Mouse (Mus musculus) C2C12 (cell line): ENCODE measurements at regions not wholly inside any gene's neighbourhood (a gene's known extent, or its start where the extent isn't known, plus 50 kb on each side); places are given as distances from the start of the nearest gene placed in this dataset.

Experiments
- H3K27me3 ChIP-seq: one replicate; pipeline ENCODE4 v1.6.1; 2011; ENCODE audit not compliant: control insufficient read depth, insufficient read depth, insufficient read length
- H3K36me3 ChIP-seq: one replicate; pipeline ENCODE4 v1.6.1; 2011; ENCODE audit not compliant: control insufficient read depth, insufficient read depth
- H3K4me3 ChIP-seq: one replicate; pipeline ENCODE4 v1.5.1; 2011; ENCODE audit warnings: mild to moderate bottlenecking, control low read depth; ENCODE audit not compliant: poor library complexity, insufficient read depth, severe bottlenecking
- H3K79me2 ChIP-seq: one replicate; pipeline ENCODE4 v1.6.1; 2011; ENCODE audit not compliant: control insufficient read depth, insufficient read depth
- H3K79me3 ChIP-seq: one replicate; pipeline ENCODE4 v1.6.1; 2011; ENCODE audit warnings: low read depth, control low read depth
- H3ac ChIP-seq: one replicate; pipeline ENCODE3; 2011; ENCODE audit warnings: low read depth; ENCODE audit not compliant: control insufficient read depth, insufficient read length
- CEBPB ChIP-seq: IDR thresholded peaks from one replicate; pipeline ENCODE4 v1.6.1; 2011; ENCODE audit warnings: low read depth, mild to moderate bottlenecking, control low read depth, moderate library complexity
- CTCF ChIP-seq: IDR thresholded peaks from one replicate; pipeline ENCODE4 v1.5.1; 2011; ENCODE audit not compliant: control insufficient read depth, insufficient read depth, insufficient read length
- FOSL1 ChIP-seq: IDR thresholded peaks from one replicate; pipeline ENCODE4 v1.8.0; 2011; ENCODE audit warnings: mild to moderate bottlenecking, low read length; ENCODE audit not compliant: poor library complexity, insufficient read depth, severe bottlenecking
- MAX ChIP-seq: IDR thresholded peaks from one replicate; pipeline ENCODE4 v1.6.1; 2011; ENCODE audit warnings: mild to moderate bottlenecking, control low read depth
- MYOD1 ChIP-seq: IDR thresholded peaks from one replicate; pipeline ENCODE4 v1.6.1; 2011; ENCODE audit warnings: low read depth; ENCODE audit not compliant: control insufficient read depth, insufficient read length
- MYOG ChIP-seq: IDR thresholded peaks from one replicate; pipeline ENCODE4 v1.6.1; 2011; ENCODE audit not compliant: control insufficient read depth, insufficient read length; ENCODE audit errors: extremely low read depth
- USF1 ChIP-seq: IDR thresholded peaks from one replicate; pipeline ENCODE4 v1.6.1; 2011; ENCODE audit warnings: low read depth, mild to moderate bottlenecking, control low read depth, moderate library complexity

- TF ChIP-seq MYOG (no peak), FOSL1 (no peak), USF1 (no peak), CEBPB (no peak), MYOD1 (no peak), MAX (no peak), CTCF (no peak)
- Histone ChIP-seq H3ac (no peak overlapping the region), H3K79me3 (no peaks in the 10 kb centered on the region), H3K27me3 (no peaks in the 10 kb centered on the region), H3K36me3 (no peaks in the 10 kb centered on the region), H3K4me3 (no peak overlapping the region), H3K79me2 (no peaks in the 10 kb centered on the region)
These were observed 271.4 kb downstream of the Impad1 start for GRCm38 (mm10) chr4:4521757-4522156.

DNA sequence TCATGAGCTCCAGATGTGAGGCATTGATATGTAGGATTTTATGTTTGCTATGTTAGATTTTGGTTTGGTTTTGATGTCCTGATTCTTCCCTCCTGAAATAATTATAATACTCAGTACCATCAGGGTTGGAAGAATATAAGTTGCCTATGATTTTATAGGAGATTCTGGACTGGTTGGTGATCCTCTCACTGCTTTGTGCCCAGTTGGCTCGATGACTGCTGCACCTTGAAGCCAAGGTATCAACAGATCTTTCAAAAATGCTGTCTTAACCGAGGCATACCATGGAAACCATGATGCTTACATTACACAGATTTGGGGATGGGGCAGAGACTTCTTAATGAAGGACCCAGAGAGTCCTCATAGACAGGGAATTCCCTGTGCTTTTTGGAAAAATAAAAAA is 274.4 kb downstream of the Impad1 start:
- TF ChIP-seq FOSL1 (no peak), CTCF (no peak), MYOG (no peak), MYOD1 (no peak), CEBPB (no peak), MAX (no peak), USF1 (no peak)
- no peaks in the 10 kb centered on the region for H3K79me3 ChIP-seq
- no peaks in the 10 kb centered on the region for H3K79me2 ChIP-seq
- H3K4me3 ChIP-seq, result no peak overlapping the region
- no peaks in the 10 kb centered on the region for H3K36me3 ChIP-seq
- H3K27me3 ChIP-seq, result no peaks in the 10 kb centered on the region
- no peak overlapping the region for H3ac ChIP-seq

DNA sequence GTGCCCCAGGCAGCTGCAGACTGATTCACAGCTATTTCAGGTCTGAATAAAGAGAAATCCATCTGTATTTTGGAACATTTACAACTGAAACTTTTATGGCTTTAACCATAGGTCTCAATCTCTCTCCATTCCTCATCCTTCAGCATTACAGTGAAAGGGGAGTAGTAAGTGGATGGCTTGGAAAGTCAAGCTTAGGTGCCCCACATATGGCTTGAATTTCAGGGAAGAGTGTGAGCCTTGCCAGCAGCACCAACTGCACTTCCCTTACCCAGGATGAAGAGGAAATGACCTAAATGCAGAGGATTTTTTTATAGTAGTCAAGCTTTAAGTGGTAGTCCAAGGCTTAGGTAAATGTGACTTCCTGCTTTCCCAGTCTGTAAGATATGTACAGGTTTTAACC is 279.8 kb downstream of the Impad1 start:
- no peak for TF ChIP-seq USF1
- TF ChIP-seq CTCF, result no peak
- TF ChIP-seq MAX, result no peak
- no peak for TF ChIP-seq CEBPB
- TF ChIP-seq MYOD1, result no peak
- TF ChIP-seq FOSL1, result no peak
- no peak for TF ChIP-seq MYOG

DNA sequence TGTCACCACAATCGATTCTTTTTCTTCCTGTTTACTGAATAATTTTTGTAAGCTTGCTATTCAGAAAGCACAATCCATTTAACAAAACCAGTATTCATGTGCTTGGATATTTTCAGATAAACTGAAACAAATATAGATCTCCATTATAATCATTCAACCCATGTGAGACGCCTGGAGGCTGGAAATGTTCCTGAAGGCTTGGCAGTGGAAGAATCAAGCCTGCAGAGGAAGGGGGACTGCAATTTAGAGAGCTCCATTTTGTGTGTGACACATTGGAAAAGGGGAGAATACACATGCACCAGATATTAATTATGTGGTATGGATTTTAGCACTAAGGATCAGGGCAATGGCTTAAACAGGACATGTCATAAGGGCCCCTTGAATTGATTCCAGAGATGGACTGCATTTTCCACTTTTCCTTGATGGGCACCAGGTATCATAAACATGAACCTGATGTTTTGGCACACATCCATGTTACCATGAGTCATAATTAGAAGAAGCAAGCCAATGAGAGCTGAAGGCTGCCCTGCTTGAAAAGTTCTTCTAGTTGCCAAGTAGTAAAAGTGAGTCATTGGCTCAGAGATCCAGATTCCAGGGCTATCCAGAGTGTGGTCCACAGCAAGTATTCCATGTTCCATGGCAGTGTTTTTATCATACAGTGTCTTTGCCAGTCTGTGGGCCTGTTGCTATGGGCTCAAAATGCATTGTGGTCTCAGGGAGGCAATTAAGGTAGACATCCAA is 282.8 kb downstream of the Impad1 start:
- H3K4me3 ChIP-seq, result no peak overlapping the region
- no peaks in the 10 kb centered on the region for H3K27me3 ChIP-seq
- no peak overlapping the region for H3ac ChIP-seq
- no peaks in the 10 kb centered on the region for H3K36me3 ChIP-seq
- H3K79me2 ChIP-seq, result no peaks in the 10 kb centered on the region
- TF ChIP-seq MAX, result no peak
- TF ChIP-seq FOSL1, result no peak
- TF ChIP-seq MYOD1, result no peak
- no peak for TF ChIP-seq USF1
- TF ChIP-seq CEBPB, result no peak
- TF ChIP-seq MYOG, result no peak
- TF ChIP-seq CTCF, result no peak
- H3K79me3 ChIP-seq, result no peaks in the 10 kb centered on the region

More for the DNA sequence above, 279.8 kb downstream of the Impad1 start:
- no peaks in the 10 kb centered on the region for H3K79me2 ChIP-seq
- no peaks in the 10 kb centered on the region for H3K36me3 ChIP-seq
- H3ac ChIP-seq, result no peak overlapping the region
- no peaks in the 10 kb centered on the region for H3K79me3 ChIP-seq
- no peaks in the 10 kb centered on the region for H3K27me3 ChIP-seq
- H3K4me3 ChIP-seq, result no peak overlapping the region

- no peaks in the 10 kb centered on the region for H3K27me3 ChIP-seq
- no peaks in the 10 kb centered on the region for H3K79me3 ChIP-seq
- no peaks in the 10 kb centered on the region for H3K79me2 ChIP-seq
- TF ChIP-seq CTCF (no peak), FOSL1 (no peak), MYOG (no peak), CEBPB (no peak), USF1 (no peak), MYOD1 (no peak), MAX (no peak)
- H3ac ChIP-seq, result no peak overlapping the region
- H3K4me3 ChIP-seq, result no peak overlapping the region
- H3K36me3 ChIP-seq, result no peaks in the 10 kb centered on the region
These were observed 283.9 kb downstream of the Impad1 start for GRCm38 (mm10) chr4:4509296-4509695.
